Mouse (Mus musculus): ENCODE measurements around the gene Vmn1r2.
"Not testable (repeated sequence)": the region's sequence is repeated elsewhere in the genome, so short reads cannot be mapped to it uniquely, and the experiment has no call there.

Gene Vmn1r2

GRCm38 (mm10) chr4:3167020-3167419 lies at the start of gene Vmn1r2:
TSS of gene Vmn1r2 (plus strand) at chr4:3167320.
- DNase-seq (ENCODE audit: low spot score): not testable (repeated sequence)

GRCm38 (mm10) chr4:3147926-3148325 lies 19.2 kb upstream of the Vmn1r2 start:
- not testable (repeated sequence) for DNase-seq (ENCODE audit: low spot score)

- DNase-seq (ENCODE audit: low spot score): not testable (repeated sequence)
Measured at GRCm38 (mm10) chr4:3153320-3153719, 13.8 kb upstream of the Vmn1r2 start.

DNA sequence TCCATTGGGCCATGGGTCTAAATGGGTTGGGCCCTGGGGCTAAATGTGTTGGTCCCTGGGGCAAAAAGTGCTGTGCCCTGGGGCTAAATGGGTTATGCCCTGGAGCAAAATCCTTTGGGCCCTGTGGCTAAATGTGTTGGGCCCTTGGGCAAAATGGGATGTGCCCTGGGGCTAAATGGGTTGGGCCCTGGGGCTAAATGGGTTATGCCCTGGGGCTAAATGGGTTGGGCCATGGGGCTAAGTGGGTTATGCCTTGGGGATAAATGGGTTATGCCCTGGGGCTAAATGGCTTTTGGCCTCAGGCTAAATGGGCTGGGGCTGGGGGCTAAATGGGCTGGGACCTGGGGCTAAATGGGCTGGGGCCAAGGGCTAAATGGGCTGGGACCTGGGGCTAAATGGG lies 2.7 kb upstream of the Vmn1r2 start:
- not testable (repeated sequence) for DNase-seq (ENCODE audit: low spot score)

DNA sequence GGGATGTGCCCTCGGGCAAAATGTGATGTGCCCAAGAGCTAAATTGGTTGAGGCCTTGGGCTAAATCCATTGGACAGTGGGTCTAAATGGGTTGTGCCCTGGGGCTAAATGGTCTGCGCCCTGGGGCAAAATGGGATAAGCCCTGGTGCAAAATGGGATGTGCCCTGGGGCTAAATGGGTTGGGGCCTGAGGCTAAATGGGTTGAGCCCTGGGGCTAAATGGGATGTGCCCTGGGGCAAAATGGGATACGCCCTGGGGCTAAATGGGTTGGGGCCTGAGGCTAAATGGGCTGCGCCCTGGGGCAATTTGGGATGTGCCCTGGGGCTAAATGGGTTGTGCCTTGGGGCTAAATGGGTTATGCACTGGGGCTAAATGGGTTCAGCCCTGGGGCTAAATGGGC lies 2.1 kb upstream of the Vmn1r2 start:
- no peak for DNase-seq (ENCODE audit: low spot score)

DNA sequence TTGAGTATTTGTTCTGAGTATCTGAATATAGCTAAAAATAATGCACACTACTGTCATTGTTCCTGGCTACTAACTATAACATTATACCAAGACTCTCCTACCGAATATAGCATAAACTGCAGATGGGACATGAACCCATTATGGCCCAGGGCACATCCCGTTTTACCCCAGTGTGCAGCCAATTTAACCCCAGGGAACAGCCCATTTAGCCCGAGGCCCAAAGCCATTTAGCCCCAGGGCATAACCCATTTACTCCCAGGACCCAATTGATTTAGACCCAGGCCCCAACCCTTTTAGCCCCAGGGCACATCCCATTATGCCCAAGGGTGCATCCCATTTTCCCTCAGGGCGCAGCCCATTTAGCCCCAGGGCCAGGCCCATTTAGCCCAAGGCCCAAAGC lies 7.5 kb downstream of the Vmn1r2 start:
- DNase-seq (ENCODE audit: low spot score): not testable (repeated sequence)

DNA sequence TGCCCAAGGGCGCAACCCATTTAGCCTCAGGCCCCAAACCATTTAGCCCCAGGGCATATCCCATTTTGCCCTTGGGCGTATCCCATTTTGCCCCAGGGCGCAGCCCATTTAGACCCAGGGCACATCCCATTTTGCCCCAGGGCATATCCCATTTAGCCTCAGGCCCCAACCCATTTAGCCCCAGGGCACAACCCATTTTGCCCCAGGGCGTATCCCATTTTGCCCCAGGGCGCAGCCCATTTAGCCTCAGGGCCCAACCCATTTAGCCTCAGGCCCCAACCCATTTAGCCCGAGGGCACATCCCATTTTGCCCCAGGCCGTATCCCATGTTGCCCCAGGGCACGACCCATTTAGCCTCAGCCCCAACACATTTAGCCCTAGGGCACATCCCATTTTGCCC lies 8.6 kb downstream of the Vmn1r2 start:
- DNase-seq (ENCODE audit: low spot score): not testable (repeated sequence)

DNA sequence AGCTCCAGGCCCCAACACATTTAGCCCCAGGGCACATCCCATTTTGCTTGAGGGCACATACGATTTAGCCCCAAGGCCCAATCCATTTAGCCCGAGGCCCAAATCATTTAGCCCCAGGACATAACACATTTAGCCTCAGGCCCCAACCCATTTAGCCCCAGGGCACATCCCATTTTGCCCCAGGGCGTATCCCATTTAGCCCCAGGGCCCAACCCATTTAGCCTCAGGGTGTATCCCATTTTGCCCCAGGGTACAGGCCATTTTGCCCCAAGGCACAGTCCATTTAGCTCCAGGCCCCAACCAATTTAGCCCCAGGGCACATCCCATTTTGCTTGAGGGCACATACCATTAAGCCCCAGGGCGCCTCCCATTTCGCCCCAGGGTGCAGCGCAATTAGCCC lies 9.1 kb downstream of the Vmn1r2 start:
- DNase-seq (ENCODE audit: low spot score): not testable (repeated sequence)

DNA sequence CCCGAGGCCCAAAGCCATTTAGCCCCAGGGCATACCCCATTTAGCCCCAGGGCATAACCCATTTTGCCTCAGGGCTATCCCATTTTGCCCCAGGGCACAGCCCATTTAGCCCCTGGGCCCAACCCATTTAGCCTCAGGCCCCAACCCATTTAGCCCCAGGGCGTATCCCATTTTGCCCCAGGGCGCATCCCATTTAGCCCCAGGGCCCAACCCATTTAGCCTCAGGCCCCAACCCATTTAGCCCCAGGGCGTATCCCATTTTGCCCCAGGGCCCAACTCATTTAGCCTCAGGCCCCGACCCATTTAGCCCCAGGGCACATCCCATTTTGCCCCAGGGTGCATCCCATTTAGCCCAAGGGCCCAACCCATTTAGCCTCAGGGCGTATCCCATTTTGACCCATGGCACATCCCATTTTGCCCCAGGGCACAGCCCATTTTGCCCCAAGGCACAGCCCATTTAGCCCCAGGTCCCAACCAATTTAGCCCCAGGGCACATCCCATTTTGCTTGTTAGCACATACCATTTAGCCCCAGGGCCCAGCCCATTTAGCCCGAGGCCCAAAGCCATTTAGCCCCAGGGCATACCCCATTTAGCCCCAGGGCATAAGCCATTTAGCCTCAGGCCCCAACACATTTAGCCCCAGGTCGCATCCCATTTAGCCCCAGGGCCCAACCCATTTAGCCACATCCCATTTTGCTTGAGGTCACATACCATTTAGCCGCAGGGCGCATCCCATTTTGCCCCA lies 9.8 kb downstream of the Vmn1r2 start:
- not testable (repeated sequence) for DNase-seq (ENCODE audit: low spot score)

- DNase-seq (ENCODE audit: low spot score): not testable (repeated sequence)
Measured at GRCm38 (mm10) chr4:3185258-3185657, 18.1 kb downstream of the Vmn1r2 start, which contains the start of gene Vmn1r3. TSS of gene Vmn1r3 (minus strand) at chr4:3185358.

DNA sequence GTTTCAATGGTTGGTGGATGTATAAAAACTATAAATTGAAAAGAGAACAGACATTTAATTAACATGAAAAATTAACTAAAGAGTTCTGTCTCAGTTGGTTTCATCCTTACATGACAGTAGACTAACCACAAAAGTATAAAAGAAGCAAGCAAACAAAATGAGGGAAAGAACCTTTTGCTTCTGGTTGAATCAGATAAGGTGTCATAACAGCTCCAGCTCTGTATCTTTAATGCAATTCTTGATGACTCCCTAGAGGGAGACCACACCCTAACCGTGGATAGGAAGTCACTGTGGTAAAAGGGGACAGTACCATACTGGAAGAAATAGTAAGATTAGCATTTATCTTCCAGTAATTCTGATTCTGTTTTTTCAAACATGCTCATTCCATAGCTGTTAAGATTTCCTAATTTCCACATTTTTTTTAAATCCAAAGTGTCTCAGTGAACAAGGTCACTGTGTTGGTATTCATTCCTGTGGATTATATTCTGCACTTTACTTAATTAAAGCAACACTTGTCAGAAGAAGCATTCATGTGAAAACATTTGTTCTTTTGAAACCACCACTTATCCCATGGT lies 42.6 kb downstream of the Vmn1r2 start:
- not testable (repeated sequence) for DNase-seq (ENCODE audit: low spot score)

DNA sequence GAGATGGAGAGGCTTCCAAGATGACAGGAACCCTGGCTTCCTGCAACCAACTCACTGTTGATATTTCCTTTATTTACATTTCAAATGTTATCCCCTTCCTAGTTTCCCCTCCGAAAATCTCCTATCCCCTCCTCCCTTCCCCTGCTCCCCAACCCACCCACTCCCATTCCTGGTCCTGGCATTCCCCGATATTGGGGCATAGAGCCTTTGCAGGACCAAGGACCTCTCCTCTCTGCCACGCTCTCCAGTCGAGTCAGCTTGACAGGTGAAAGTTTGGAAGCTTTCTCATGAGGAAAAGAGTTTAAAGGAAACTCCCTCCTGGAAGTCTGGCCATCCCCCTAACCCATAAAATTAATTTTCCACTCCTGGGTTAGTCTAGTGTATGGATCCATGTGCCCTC lies 46.2 kb downstream of the Vmn1r2 start:
- DNase-seq (ENCODE audit: low spot score): not testable (repeated sequence)

DNA sequence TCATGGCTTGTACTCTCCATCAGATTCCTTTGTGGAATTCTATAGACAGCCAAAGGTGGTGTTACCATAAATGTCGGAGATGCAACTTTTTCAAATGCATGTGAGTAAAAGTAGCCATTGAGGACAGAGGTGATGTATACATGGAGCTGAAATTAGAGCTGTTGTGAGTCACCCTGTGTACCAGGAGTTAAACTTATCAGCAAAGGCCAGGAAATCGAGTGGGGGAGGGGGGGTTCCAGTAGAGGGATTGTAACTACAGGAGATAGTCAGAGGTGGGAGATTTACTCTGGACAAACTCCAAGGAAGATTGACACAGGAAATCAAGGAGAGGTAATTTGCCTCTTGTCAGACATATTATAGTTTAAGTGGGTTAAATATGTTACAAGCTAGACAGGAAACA lies 49.3 kb downstream of the Vmn1r2 start:
- not testable (repeated sequence) for DNase-seq (ENCODE audit: low spot score)

All from layer of hippocampus, adult 11-12 months (tissue).